Mouse (Mus musculus): ENCODE data around the gene Stox2. TPM values are rescaled to one million over a fixed set of nuclear protein-coding genes. Genes with fewer than 3 reads are reported as not detected.

Gene Stox2
- total RNA-seq, 2 experiments from 2014 or later: 12.3 to 13.8 TPM

DNA sequence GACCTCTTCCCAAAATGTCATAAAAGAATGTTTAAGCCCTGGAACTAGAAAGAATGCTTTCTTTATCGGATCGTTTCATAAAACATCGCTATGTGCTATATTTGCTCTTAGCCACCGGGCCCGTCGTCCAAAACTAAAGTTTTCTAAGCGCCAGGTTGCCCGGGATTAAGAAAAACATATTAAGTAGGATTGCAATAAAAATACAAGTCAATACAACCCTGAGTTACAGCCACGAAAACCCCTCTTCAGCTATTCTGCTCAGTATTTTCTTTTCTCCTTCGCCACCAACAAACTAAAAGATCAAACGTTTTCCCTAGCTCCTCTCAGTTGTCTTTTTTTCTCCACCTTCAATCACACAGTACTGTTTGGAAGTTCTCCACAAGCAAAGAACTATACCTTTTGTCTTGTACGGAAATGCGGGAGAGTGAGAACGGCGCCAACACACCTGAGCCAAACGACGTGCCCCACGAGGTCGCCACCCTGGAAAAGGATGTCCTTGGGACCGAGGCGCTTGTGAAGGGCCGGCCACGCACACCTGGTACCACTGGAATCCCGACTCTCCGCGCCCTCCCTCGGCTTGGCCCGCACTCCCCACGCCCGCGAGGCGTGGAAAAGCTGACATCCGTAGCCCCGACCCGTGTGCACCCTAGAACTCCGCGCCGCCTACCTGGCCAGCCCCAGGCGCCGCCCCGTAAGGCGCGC lies 34.0 kb downstream of the Stox2 start:
- DNase-seq (ENCODE audit: low spot score): peak; percentile 3
- intact Hi-C loops (cut with DNase I): loop anchor here (5.0 to 10.0 kb wide), 4 partner anchors 35 to 263 kb away; partner anchors contain the start of gene Ing2

DNA sequence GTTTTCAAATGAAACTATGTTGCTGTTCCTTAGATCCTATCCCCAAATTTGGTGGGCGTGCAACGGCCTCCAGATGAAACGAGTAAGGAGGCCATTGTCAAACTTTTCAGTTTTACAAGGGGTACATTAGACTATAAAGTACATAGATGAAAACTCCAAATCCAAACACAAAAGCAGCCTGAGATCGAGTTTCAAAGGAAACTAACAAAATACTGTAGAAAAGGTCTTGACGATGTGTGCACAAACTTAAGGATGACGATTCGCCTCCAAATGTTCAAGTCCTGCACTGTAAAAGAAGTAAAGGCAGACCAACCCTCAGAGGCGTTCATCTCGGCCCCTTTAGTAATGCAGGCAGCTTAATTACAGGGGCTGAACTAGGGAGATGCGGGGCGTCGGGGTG lies 34.8 kb downstream of the Stox2 start:
- intact Hi-C loops (cut with DNase I): loop anchor here (5.0 to 10.0 kb wide), 4 partner anchors 34 to 263 kb away; partner anchors contain the start of gene Ing2
- DNase-seq (ENCODE audit: low spot score): no peak

DNA sequence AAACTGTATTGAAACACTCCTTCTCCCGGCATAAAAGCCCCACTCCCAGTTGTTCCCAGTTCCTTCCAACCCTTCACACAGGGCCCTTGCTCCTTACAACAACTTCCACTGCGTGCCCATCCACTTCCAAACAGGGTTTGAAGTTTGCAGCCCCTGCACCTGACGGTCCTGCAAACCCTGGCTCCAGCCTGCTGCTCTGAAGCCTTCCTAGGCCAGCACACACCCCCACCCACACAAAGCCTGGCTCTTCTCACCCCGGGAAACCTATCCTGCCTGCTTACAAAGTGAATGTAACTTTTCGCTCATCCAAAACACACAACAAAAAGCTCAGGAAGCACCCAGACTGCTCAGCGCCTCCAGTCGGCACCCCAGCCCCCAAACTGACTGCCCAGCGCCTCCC lies 37.1 kb downstream of the Stox2 start:
- intact Hi-C loops (cut with DNase I): no loop called here

DNA sequence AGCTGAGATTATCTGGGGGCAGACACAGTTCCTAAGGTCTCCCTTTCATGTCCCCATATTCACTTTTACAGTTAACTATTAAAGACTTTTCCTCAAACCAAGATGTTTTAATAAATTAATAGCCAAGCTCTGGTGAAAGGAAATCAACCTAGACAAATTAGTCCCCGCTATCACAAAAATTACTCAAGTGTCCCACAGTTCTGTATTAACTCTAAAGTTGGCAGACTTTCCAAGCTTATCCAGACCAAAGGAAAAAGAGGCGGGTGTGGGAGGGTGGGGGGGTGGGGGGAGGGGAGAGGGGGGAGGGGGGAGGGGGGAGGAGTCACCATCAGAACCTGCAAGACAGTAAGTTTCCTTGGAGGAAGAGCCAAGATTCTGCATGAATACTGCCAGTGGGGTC lies 41.3 kb downstream of the Stox2 start:
- DNase-seq (ENCODE audit: low spot score): no peak
- intact Hi-C loops (cut with DNase I): no loop called here

More for the DNA sequence above, 37.1 kb downstream of the Stox2 start:
- no peak for DNase-seq (ENCODE audit: low spot score)

DNA sequence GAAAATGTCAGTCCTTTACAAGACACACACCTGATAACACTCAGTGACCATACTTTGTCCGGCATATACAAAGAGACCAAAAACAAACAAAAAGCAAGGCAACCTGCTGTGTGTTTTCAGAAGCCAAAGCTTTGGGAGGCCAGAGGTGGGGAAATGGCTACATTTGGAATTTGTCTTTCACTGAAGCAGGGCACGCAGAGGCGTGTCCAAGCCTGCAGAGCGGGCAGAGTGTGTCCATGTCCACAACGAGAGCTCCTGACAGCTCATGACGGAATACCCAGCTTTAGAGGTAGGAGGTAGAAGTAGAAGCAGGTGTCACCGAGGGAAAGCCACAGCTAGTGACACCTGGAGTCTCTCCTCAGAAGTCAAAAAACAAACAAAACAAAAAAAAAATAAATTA lies 53.2 kb downstream of the Stox2 start:
- intact Hi-C loops (cut with DNase I): no loop called here

DNA sequence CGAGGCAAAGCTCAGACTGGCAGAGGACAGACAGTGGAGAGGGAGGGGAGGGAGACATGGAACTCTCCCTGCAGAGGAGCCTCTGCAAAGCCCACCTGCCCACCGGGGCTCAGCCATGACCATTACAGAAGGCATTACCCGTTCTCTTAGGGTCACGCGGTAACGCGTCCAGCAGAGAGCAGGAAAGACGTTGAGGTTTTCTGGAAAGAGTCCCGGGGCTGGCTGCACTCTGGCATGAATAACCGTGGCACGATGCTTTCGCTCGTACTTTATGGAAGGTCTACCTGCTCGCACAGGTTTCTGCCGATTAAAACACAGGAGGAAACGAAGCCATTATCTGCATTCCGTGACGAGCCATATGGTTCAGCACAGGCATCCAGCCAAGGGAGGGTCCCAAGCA lies 53.9 kb downstream of the Stox2 start:
- DNase-seq (ENCODE audit: low spot score): no peak
- intact Hi-C loops (cut with DNase I): no loop called here

More for the DNA sequence above, 53.2 kb downstream of the Stox2 start:
- DNase-seq (ENCODE audit: low spot score): no peak

DNA sequence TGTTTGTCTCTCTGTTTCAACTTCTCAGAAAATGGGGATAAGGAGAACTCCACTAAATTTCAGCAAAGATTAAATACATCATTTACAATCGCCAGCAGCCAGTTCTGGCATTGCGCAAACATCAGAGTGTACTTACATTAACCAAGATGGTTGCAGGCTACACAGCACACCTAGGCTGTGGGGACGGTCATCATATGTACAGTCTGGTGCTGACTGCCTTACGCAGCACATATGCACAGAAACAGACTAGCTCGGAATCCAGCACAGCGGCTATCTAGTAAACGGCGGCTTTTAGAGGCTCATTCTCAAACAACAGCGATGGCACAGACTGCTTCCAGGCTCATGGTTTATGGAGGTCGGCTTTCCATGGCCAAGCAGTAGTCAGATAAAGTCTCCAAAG lies 54.3 kb downstream of the Stox2 start:
- DNase-seq (ENCODE audit: low spot score): no peak
- intact Hi-C loops (cut with DNase I): no loop called here

DNA sequence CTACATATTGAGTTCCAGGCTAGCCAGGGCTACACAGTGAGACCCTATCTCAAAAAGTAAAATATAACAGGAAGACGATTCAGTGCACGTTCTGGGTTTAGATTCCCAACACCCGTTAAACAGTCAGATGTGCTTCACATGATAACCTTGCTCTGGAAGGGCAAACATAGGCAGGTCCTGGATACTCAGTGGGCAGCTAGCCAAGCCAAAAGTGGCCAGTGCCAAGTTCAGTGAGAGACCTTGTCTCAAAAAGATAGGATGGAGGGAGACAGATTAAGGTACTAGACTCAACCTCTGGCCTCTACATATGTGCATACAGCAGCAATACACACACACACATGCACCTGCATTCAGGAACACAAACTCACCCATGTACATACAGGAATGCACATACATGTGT lies 56.7 kb downstream of the Stox2 start:
- no peak for DNase-seq (ENCODE audit: low spot score)
- intact Hi-C loops (cut with DNase I): no loop called here

DNA sequence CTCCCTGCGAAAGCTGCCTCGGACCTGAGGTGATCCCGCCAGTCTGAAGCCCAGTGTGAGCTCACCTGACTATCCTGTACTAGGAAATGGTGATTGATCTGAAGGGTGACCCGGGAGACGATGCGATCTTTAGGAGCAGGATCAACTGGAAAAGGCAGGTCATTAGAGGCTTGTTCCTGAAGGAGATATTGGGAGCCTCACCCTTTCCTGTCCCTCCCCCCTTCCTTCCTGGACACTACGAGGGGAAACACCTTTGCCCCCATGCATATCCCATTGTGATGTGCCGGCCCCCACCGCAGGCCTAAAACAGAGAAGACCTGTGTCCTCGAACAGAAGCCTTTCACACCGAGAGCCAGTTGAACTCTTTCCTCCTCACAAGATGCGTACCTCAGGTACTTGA lies 58.0 kb downstream of the Stox2 start:
- no peak for DNase-seq (ENCODE audit: low spot score)

DNA sequence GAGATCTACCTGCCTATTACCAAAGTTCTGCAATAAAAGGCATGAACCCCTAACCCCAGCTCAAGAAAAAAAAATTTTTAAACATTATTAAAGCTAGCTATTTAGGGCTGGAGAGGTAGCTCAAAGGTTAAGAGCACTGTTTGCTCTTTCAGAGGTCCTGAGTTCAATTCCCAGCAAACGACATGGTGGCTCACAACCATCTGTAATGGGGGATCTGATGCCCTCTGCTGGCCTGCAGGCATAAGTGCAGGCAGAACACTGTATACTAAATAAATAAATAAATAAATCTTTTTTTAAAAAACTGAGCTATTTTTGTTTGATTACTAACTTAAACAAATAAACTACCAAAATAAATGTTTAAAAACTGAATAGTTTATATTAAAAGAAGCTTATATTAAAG lies 60.4 kb downstream of the Stox2 start:
- intact Hi-C loops (cut with DNase I): no loop called here
- no peak for DNase-seq (ENCODE audit: low spot score)

More for the DNA sequence above, 58.0 kb downstream of the Stox2 start:
- intact Hi-C loops (cut with DNase I): no loop called here

DNA sequence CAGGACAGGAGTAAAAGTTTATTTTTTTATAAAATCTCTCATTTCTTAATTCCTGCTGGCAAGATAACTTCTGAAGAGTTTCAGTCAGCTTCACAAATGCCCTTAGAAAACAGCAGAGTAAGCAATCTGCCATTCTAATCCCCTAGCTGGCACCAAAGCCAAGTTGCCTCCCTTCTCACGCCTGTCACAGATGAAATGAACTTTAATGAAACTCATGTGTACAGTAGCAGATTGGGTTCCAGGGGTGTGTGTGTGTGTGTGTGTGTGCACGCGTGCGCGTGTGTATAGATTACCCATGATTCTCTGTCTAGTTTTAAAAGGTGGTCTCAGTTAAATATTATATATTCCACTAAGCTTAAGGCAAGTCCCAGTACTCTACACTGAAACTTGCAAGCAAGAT lies 62.0 kb downstream of the Stox2 start:
- DNase-seq (ENCODE audit: low spot score): no peak
- intact Hi-C loops (cut with DNase I): no loop called here

DNA sequence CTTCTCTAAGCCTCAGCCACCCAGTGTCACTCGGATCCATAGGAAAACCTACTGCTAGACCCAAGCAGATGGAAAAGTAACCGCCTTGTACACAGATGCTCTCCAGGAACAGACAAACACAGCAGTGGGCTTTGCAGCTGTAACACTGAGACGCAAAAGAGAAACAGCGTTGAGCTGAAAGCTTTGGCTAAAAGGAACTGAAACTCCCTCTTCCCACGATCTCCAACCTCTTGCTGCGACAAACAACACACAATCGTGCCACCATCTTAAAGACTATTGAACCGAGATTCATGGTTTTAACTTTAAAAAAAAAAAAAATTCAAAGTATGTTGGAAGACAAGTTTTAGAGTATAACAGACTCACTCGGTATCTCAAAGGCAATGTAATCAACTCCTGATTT lies 62.5 kb downstream of the Stox2 start:
- no peak for DNase-seq (ENCODE audit: low spot score)
- intact Hi-C loops (cut with DNase I): no loop called here

DNA sequence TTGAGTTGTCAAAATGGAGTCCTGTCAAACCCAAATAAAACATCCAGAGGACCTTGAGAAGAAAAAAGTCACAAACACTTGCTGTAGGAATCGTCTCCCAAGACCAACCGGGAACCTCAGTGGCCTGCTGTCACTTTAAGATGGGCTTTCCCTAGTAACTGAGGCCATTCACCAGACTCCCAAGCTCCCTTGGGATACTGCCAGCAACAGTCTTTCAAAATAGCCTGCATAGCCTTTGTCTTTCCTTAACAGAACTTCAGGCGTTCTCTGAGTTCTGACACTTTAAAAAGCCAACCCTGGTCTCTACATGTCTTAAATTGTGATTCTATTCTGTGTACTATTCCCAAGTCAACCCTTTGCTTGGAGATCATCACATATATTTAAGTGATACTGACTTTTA lies 64.9 kb downstream of the Stox2 start:
- intact Hi-C loops (cut with DNase I): no loop called here
- DNase-seq (ENCODE audit: low spot score): no peak

DNA sequence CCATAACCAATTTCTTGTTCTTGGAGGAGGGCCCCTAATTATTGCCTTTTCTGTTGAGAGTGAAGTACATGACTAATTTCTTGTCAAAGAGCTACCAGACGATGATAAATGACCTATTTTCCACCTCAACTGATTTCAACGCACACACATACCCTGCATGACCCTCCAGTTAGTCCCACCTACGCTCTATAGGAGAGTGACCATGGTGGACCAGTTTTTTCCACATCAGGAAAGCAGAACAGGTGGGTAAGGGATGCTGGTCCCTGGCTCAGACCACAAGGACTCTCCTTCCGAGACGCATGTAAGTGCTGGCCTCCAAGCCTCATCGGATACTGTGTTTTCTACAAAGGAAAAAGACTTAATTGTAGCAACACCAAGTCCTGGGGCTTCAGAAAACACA lies 65.4 kb downstream of the Stox2 start:
- intact Hi-C loops (cut with DNase I): no loop called here
- no peak for DNase-seq (ENCODE audit: low spot score)

DNA sequence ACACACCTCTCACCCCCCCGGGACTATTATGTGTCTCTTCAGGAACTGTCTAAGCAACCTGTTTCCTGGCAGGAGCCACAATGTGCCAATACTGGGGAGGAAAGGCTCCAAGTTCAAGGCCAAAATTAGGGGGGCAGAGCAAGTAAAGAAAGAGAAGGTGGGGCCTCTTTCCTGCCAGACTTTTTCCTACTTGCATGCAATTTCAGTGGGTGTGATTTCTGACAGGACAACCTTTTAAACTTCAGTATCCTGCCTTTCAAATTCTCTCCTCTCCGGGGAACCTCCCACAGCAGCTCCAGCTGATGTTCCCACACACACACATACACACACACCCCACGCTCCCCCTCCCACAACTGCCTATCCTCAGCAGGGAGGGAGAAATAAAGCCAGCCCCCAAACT lies 66.1 kb downstream of the Stox2 start:
- intact Hi-C loops (cut with DNase I): no loop called here
- peak; percentile 44 for DNase-seq (ENCODE audit: low spot score)

DNA sequence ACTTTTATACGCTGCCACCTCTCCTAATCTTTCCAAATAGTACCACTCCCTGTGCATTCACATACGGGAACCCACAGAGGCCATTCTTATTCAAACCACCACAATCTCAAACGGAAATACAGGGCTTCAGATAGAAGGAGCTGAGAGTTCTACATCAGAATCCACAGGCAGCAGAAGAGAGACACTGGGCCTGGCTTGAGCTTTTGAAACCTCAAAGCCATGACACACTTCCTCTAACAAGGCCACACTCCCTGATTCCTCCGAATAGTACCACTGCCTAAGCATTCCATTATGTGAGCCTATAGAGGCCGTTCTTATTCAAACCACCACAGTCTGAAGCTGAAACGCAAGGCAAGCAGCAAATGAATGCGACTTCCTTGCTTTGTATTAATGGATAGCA lies 69.5 kb downstream of the Stox2 start:
- intact Hi-C loops (cut with DNase I): loop anchor here (5.0 kb wide), 1 partner anchor 36 kb away; no protein-coding TSS in a partner anchor
- DNase-seq (ENCODE audit: low spot score): no peak

DNA sequence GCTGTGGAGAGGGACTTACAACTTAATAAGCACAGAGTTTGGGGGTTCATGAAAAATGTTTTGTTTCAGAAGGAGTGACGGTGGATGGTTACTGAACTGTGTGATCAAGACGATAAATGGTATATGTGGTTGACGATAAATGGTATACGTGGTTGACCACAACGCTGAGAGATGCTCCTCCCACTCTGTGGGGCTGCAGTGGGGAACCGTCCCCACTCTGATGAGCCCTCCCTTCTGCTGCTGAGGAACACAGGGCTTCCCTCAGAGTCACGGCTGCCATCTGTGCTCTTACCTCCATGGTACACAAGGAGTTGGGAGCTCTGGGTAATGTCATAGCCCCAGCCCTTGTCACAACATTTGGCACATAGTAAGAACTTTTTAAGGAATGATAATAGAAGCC lies 72.4 kb downstream of the Stox2 start:
- intact Hi-C loops (cut with DNase I): loop anchor here (5.0 kb wide), 2 partner anchors 246 to 701 kb away; no protein-coding TSS in a partner anchor
- no peak for DNase-seq (ENCODE audit: low spot score)

DNA sequence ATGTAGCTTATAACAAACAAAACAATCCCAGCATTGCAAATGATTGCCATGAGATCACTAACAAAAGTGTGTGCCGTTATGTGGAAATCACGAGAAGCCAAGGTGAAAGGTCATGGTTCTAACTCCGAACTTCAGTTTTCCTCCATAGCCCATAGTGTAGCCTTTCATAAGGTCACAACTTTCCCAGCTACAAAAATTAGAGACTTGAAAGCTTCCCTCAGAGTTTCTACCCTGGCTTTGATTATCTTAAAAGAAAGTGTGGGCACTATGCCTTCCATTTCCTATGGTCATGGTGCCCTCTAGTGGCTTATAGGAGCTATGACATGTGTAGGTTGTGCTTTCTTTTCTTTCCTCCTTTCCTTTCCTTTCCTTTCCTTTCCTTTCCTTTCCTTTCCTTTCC lies 74.6 kb downstream of the Stox2 start:
- intact Hi-C loops (cut with DNase I): loop anchor here (1.0 to 5.0 kb wide), 4 partner anchors 244 to 699 kb away; no protein-coding TSS in a partner anchor
- DNase-seq (ENCODE audit: low spot score): no peak

DNA sequence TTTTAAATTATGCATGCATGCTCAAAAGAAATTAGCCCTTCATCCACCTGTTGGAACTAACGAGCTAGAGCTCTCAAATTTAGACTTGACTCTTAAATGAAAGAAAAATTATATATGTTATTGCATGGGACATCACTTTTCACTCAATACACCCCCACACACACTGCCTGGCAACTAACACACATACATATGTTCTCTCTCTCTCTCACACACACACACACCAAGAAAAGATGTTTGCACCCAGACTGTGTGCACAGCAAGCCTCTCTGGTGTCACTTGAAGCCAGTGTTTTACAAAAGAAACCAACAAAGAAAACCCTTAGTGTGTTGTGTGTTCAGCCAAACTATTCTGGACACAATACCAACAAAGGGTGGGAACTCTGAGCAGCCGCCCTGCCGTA lies 75.1 kb downstream of the Stox2 start:
- intact Hi-C loops (cut with DNase I): loop anchor here (1.0 to 5.0 kb wide), 4 partner anchors 244 to 699 kb away; no protein-coding TSS in a partner anchor

DNA sequence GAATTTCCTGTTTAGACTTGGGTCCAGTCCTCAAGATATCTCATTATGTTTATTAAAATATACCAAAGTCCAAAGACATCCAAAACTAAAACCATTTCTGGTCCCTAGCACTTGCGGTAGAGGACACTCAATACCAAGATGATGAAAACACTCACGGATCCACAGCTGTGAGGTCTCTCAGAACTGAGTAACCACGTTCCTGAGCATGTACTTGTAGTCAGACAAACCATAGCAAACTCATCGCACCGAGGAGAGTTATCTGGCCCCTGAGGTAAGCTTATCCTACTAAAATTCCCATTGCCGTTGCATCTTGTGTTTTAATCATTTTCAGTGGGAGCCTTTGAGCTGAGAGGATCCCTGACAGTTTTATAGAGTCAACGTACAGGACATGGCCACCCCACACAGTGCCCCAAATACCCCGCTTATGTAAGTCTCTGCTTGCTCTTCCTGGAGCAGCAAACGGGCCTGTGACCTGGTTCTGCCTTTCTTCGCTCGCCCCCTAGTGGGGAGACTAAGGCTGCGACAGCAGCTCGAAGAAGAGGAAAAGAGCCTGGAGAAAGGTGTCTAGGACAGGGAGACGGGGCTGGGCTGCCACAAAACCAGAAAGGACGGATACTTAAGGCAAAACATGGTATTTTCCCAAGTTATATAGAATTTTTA lies 75.6 kb downstream of the Stox2 start:
- intact Hi-C loops (cut with DNase I): loop anchor here (1.0 to 5.0 kb wide), 4 partner anchors 243 to 698 kb away; no protein-coding TSS in a partner anchor
- peak; percentile 70 for DNase-seq (ENCODE audit: low spot score)

More for the DNA sequence above, 75.1 kb downstream of the Stox2 start:
- no peak for DNase-seq (ENCODE audit: low spot score)

DNA sequence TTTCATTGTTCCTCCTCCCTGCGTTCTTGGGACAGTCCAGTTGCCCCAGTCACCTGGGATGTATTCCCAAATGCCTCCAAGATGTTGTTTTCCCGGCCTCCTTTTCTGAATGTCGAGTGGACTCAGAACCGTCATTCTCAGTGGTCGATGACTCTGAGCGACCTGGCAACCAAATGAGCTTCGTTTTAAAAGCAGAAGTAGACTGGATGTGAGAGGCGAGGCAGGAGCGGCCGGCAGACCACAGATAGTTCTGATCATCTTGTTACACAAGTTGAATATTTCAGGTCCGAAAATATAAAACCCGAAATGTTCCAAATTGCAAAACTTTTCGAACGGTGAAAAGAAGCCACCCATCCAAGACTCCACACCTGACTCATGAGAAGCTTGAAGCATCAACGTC lies 76.2 kb downstream of the Stox2 start:
- DNase-seq (ENCODE audit: low spot score): no peak
- intact Hi-C loops (cut with DNase I): loop anchor here (5.0 kb wide), 4 partner anchors 83 to 698 kb away; no protein-coding TSS in a partner anchor
